Mouse (Mus musculus) granulocyte monocyte progenitor cell, adult 5-6 weeks (primary cell): ENCODE measurements around the gene Apol8. TPM values are rescaled to one million over a fixed set of nuclear protein-coding genes. Genes with fewer than 3 reads are reported as not detected.
"Not testable (repeated sequence)": the region's sequence is repeated elsewhere in the genome, so short reads cannot be mapped to it uniquely, and the experiment has no call there.

Experiments
- ATAC-seq: replicated peaks from 2 replicates; pipeline ENCODE4 v1.8.0; 2016; ENCODE audit warnings: mild to moderate bottlenecking, moderate TSS enrichment, inconsistent platforms; ENCODE audit not compliant: poor library complexity, severe bottlenecking
- total RNA-seq, 2 experiments: library from RNA; stranded (forward) in 1 of 2; stranded (reverse) in 1 of 2; fragments of 200-712, 200-1000 nt in 1 of 2; fragments of >200 nt in 1 of 2; fragmentation: Nextera tagmentation in 1 of 2; gene quantifications; 2 replicates each; pipeline ENCODE4 v1.2.3; 2014 to 2017

The Apol8 gene
- total RNA-seq, 2 experiments from 2014 or later = not detected

DNA sequence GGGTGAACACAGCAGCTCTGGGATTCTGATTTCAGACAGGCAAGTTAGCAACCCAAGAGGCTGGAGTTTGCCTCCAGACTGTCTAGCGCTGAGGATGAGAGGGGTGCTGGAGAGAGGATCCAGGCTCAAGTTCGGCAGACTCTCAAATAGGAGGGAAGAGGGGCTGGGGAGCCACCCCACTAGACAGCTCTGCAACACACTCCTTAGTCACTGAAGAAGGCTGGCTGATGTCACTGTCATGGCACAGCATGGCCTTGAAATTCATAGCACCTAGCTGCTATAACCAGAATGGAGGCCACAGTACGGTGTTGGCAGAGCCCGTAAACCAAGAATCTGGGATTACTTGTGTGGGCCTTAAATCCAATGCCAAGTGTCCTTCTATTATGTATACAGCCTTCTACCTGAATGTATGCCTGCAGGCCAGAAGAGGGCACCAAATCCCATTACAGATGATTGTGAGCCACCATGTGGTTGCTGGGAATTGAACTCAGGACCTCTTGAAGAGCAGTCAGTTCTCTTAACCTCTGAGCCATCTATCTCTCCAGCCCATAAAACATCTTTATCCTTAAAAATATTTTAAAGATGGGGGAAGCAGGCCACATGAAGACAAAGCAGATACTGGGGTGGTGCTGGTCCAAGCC, 903 bp upstream of the Apol8 start:
- ATAC-seq = no peak

DNA sequence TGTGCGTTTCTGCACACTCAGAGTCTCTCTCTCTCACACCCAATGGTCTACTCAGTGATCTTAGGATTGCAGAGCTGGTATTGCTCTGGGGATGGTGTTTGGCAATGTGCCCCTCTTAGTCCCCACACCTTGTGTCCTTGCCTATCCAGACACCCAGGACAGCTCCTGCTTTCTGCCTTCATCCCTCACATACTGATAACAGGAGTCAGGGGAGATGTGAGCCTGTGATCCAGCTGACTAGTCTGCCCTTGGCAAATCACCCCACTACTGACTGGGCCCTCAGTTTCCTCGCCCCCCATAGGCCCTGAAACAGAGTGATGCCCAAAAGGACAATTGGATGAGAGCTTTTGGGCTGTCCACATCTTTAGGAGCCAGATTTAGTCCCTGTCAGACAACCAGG, 722 bp downstream of the Apol8 start:
- no peak for ATAC-seq

DNA sequence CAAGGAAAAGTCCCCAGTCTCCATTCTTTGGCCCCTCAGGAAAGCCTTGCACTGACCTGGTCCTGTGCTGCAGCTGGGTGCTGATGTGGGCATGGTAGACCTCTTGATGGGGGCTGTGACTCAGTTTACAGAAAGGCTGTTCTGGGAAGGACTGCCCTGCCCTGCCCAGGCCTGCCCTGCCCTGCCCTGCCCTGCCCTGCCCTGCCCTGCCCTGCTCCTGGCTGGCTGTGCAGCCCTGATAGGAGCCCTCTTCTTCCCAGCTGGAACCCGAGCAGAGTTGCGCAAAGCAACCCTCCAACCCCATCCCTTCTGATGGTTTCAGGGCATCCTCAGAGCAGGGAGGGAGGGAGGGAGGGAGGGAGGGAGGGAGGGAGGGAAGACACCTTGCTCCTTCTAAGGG, 1.7 kb downstream of the Apol8 start:
- ATAC-seq = no peak

DNA sequence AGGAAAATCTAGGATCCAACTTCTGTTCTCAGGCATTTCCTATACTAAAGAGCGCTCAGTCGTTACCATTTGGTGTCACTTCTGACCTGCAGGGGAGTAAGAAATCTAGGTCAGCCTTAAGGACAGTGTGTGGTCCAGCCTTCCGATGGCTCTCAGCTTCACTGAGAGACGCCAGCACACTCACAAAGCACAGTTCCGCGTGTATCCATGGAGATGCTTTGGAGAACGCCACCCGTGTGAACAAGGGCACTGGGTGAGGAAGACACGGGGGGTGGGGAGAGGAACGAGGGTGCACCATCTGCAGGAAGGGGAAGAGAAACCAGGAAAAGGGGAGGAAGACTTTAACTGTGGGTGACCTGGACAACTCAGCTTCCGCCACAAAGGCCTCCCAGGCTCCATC, 4.4 kb downstream of the Apol8 start:
- no peak; the same call in 1 of the 2 replicates for ATAC-seq

DNA sequence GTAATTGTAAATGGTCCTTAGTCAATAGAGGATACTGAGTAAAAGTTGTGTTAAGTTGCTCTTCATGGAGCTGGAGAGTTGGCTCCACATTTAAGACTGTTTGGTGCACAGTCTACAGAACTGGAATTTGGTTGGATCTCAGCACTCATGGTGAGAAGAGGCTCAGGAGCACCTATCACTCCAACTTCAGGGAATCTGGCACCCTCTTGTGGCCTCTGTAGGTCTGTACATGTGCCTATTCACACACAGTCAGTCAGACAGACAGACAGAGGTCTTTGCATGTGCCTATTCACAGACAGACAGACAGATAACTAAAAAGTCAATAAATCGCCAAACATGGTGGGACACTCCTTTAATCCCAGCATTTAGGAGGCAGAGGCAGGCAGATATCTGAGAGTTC, 6.3 kb downstream of the Apol8 start:
- ATAC-seq = peak; percentile 58

DNA sequence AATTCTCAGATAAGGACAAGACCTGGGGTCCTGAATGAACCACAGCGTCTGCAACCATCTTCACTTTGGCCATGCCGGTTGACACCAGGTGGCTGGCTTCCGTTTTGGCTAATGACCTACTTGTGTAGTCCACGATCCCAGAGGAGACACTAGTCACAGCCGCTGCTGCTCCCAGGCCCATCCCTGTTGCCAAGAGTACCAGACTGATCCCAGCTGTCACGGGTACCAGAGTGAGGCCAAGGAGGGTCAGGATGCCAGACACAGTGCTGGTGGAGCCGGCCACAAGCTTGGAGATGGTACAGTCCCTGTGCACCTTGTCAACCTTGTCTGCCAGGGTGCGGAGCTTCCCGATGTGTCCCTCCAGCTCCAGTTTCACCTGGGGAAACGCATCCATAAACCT, 7.1 kb downstream of the Apol8 start:
- ATAC-seq = no peak

DNA sequence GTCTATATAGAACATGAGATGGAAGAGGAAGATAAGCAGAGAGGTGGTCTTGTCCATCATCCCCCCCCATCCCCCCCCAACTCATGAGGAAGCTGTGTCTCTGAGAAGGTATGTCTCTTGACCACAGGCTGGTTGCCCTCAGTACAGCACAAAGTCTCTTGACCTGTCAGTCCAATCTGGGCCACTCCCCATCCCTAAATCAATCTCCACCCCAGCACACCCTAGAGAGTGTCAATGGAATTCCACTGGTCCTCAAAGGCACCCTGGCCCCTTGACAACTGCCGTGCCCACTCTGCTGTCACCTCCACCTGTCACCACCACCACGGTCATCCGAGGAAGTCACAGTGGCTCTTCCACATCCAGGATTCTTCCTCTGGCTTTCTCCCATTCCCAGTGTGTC, 8.4 kb downstream of the Apol8 start:
- ATAC-seq = no peak

DNA sequence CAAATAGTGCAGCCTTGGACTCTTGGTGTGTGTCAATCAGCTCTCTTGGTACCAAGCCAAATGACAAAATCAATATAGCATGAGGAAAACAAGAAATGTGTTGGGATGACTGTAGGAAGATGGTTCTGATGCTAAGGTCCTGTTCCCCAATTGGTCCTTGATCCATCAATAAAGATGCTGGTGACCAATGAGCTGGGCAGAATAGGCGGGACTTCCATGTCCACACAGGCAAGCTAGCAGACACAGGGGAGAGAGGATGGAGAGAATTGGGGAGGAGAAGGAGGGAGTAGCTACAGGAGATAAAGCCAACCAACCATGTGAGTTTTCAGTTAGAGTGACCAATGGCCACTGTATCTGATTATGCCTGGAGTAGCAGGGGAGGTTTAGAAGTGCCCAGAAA, 10.5 kb downstream of the Apol8 start:
- ATAC-seq = no peak

DNA sequence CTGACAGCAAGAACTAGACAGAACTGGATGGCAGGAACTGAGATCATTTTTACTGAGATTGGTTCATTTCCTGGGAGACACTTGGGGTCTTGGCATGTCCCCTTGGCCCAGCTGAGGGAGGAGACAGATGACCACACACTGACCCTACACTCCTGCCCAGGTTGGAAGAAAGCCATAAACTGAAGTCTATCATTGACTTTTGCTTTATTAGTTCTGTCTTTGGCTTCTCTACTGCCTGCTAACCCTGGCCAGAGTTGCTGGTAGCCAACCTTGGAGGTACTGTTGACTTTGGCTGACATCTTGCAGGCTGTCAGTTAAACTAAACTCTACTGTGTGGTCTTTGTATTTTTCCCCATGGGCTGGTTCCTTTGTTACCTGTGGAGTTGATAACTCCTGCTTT, 11.7 kb downstream of the Apol8 start:
- no peak for ATAC-seq

DNA sequence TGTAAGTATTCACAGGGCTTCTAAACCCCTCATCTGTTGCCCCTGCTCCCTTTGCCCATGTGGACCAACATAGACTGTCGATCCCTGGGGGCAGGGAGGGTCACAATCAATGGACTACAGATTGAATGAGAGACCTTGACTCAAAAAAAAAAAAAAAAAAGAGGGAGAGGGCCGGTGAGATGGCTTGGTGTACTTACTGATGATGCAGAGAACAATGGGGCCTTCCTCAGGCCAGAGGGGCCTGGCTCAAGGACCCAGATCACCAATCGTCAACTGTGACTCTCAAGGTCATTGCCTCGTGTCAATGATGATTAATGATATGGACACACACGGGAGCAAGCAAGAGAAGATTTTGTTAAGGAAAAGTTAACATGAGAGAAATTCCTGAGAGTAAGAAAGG, 12.2 kb downstream of the Apol8 start:
- ATAC-seq = no peak

DNA sequence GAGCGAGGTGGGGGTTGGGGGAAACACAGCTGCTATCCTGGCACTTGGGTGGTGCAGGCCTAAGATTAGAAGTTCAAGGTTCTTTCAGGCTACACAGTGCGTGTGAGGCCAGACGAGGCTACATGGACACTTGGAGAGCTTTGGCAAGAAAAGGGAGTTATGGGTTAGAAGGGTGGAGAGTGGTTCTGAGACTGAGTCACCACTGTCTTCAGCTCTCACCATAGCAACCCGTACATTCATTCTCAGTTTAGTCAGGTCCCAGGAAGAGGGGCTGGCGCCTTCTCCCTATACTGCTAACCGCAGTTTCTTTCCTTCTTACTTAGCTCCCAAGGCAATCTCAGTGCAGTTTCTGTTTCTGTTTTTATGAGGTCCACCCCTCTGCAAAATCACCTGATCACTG, 15.2 kb downstream of the Apol8 start:
- ATAC-seq = not testable (repeated sequence)

DNA sequence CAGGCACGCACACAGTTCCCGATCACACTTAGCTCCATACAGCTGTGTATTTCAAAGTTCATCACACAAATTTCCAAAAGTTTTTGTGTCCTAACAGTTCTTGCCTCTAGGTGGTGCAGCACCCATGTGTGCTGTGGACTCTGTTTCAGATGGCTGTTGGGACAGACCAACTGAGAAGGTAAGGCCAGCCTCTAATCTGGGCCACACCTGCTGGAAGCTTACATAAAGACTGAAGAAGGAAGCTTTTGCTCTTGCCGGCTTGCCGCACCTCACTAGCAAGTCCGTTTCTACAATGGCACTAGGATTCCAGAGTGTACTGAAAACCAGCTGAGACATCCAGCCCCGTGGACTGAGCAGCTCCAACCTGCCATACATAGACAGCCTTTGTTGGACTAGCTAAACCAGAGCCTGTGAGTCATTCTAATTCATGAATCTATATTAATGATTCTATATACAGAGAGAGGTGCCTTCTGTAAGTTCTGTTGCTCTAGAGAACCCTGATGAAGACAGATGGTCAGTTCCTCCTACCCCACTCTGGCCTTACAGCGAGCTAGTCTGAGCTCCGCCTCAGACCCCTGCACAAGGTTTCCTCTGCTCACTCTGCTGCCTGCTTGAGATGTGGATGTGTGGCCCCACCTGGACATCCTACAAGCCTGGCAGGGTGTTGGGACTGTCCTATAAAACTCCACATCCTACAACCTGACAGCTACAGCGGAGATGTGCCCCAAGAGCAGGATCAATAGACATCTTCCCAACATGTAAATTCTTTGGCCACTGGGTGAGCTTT, 16.1 kb downstream of the Apol8 start:
- ATAC-seq = no peak

DNA sequence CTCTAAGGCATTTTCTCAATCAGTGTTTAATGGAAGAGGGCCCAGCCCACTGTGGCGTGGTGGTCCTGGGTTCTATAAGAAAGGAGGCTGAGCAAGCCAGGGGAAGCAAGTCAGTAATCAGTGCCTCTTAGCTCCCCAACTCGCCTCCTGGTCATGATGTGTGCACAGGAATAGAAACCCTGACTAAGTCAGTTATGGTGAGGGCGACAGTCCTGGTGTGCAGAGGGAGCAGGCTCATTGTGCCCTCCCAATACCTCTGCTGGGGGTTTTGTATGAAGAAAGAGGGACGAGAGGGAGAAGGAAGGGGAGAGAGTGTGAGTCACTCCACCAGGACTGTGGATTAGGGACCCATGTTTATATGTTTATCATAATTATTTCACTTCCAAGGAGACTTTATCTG, 22.9 kb downstream of the Apol8 start:
- not testable (repeated sequence) for ATAC-seq

DNA sequence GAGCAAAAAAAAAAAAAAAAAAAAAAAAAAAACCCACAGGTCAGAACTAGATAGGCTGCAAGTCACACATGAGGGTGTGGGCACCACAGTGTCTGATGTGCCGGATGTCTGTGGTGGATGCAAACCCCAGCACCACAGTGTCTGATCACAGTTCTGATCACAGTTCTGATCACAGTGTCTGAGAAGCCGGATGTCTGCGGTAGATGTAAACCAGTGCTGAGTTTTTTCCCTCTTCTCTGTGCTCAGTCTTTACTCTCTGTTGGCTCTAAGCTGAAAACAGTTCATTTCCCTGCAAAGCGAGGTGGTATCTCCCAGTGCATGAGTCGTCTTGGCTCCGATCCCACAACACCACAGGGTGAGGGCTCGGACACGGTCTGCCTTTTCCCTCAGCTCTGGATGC, 23.4 kb downstream of the Apol8 start:
- peak; percentile 35 for ATAC-seq

DNA sequence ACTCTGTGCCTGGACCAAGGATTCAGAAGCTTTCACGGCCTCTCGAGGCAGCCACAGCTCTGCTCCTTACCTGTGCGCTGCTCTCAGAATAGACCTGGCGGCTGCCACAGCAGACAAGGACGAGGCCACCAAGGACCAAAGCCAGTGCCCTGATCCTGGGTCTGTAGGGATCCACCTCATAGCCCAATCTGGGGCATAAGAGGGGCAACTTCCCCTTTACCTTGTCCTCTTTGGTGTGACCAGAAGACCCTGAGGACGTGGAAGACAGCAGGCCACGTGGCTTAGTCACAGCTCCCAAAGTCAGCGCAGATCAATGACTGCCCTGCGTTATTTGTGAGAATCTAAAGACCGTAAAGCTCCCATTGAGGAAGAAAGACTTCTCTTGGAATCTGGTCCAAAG, 24.0 kb downstream of the Apol8 start:
- not testable (repeated sequence) for ATAC-seq

DNA sequence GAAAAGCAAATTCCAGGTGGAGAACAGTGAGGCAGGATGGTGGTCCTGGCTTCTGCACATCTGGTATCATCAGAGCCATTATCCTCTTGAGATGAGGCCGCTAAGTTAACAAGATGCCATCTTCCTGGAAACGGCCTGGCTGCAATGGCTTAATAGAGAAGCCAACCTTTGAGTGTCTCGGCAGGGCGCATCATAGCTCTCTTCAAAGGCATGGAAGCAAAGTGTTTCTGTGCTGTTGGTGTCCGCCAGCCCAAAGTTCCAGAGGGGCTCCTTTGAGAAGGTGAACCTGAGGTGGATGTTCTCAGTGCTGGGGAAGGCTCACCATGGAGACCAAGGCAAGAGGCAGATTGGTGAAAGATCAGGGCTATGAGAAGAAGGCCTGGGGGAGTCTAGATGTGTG, 25.2 kb downstream of the Apol8 start:
- no peak for ATAC-seq

DNA sequence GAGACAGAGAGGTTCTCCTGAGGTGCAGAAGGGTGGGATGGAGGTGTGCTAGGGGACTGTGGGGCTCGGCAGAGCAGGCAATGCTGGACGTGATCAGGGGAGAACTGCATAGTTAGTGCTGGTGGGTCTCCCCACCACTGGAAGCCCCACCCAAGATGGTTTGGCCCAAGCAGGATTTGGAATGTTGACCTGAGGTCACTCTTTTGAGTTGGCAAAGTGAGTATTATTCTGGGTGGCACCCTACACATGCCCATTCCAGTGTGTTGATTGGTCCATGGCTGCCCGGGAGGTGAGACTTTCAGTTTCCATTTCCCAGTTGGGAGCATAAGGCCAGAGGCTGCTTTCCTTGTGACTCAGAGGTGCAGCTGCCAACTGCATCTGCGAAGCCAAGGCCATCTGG, 28.1 kb downstream of the Apol8 start, which contains the start of gene Apol9b:
Gene Apol9b, plus strand, starts transcription at position 301 of the 400 bp plus-strand sequence.
- not testable (repeated sequence) for ATAC-seq

DNA sequence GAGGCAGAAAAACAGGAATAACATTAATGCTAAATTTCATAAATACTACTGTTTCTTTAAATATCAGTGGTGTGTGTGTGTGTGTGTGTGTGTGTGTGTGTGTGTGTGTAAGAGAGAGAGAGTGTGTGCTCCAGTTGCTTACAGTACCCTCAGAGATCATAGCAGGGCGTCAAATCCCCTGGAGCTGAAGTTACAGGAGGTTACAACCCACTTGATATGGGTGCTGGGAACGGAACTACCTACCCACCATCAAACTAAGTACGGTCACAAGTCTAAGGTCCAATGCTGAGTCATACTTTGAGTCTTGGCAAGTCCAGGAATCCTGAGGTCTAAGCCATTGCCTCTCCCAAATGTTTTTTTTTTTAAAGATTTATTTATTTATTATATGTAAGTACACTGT, 29.1 kb downstream of the Apol8 start:
- not testable (repeated sequence) for ATAC-seq

DNA sequence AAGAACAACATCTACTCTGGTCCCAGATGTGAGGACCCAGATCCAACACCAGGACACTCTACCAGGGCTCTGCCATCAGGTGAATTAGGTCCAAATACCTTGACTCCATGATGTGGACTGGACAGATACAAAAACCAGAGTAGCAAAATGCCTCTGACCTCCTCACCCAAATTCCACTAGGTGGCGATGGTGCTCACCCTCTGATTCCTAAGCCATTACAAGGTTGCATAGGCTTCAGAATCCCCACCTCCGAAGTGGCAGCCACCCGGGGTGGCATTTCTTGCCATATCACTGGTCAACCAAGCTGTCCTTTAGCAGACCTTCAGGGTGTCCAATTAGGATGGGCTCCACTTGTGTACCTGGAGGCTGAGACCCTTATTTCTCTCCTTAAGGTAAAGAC, 29.7 kb downstream of the Apol8 start:
- ATAC-seq = peak; percentile 47

DNA sequence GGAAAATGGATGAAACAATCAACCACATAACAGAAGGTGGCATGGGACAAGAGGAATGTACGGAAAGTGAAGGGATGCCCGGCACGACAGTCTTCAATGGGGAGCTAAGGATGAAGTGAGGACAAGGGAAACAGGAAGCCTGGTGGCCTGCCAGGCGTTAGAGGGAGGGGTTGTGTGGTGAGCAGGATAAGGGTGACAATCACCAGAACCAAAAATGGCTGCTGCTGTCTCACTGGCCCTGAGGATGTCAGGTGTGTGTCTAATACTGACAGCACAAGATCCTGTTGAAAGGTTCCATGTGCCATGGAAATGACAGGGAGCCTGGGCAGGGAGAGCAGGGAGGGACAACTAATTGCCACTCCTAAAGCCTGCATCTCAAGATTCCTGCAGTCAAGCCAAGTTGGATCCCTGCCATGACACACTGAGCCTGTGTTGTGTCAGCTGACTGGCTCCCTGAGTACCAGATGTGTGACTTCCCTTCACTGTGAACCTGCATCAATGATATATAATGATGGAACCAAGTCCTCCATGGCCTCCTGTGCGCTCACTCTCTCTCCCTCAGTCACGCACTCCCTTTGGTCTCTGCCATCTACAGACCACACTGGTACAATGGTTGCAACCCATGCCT, 31.3 kb downstream of the Apol8 start:
- not testable (repeated sequence) for ATAC-seq

DNA sequence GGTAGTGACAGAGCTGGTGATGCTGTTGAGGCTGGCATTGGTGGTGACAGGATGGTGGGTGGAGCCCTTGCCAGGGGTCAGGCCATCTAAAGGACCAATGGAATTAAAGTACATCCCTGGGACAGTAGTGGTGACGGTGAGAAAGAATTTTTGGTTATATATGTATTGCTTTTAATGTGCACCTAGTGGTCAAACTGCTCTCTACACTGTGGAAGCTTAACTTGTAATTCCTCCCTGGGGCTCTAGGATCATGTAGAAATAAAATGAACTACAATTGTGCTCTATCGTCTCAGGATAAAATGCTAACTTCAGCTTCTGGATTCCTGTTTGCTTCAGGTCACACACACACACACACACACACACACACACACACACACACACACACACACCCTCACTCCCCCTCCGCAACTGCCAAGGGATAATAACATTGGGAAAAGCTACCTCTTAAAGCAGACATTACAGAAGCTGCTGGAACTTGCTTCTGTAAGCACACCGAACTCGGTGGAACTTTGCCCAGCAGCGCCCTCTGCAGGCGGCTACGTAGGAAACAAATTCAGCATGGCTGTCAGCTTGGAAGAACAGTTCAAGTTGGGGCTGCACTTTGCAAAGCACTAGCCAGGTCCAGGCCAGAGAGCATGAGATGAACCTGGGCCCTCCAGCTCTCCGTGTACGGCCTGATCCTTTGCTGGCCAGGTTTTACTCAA, 32.4 kb downstream of the Apol8 start:
- peak; percentile 39 for ATAC-seq
